Mouse (Mus musculus) mature B cell (primary cell): Measurements from ENCODE around the gene Dennd2a.

Experiments used
- in situ Hi-C: fragments of 300-500 bp; cut with MboI; formaldehyde crosslinking; loops from 2 replicates; pipeline ENCODE4 v1.14.3; 2019

Gene Dennd2a

DNA sequence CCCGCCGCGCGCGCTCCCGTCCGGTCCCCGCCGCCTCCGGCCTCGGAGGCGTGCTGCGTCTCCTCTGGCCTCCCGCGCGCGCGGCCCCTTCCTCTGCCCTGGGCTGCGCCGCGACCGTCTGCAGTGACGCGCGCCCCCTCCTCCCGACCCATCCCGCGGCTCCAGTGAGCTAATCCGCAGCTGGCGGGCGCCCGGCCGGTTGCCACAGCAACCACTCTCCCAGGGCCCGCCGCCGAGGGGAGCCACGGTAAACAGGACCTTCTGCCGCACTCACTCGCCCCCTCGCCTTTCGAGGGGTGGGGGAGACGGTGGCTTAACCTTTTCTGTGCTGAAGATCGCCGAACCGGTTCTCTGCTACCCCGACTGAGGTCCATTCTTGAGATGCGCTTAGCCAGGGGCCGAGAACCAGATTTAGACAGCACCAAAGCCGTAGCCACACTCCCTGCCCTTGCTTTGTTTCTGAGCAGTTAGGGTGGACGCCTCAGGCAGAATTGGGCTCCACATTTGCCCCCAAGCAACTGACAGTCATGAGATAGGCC is at the start of gene Dennd2a:
Dennd2a (minus strand) TSS at position 145 of the 539 bp plus-strand sequence.
- in situ Hi-C loops: no loop called here

GRCm38 (mm10) chr6:39607365-39607764 is 49.7 kb upstream of the Dennd2a start:
- in situ Hi-C loops: no loop called here

DNA sequence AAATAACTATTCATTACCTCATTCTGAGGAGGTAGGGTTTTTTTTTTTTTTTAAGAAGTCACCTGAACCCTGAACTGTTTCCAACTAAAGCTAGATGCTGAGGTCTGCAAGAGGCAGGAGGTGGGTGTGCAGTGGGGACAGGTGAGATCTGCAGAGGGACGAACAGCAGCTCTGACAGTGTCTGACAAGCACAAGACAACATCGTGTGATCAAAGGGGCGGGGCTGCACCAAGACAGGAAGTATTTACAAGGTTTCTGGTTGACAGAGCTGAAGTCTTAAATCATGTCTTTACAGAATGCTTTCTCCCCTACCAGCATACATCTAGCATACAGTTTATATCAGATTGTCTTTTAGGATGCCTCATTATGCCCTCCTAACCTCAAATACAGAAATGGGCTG is 49.2 kb upstream of the Dennd2a start:
- in situ Hi-C loops: no loop called here

DNA sequence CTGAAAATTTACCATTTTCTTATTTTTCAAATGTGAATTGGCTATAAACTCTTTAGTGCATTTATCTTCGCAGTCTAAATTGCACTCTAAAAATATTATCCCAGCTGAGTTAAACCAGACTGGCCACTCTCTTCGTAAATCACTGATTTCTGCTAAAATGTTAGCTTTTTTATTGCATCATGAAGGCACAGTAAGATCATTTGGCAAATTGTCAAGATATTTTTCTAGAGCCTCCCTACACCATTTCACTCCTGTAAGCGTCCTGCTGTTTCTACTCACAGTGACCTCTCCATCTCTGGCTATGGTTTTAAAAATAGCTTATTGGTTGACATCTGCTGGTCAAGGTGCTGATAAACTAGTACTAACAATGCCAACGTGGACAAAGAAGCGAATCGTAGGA is 48.4 kb upstream of the Dennd2a start:
- in situ Hi-C loops: no loop called here

DNA sequence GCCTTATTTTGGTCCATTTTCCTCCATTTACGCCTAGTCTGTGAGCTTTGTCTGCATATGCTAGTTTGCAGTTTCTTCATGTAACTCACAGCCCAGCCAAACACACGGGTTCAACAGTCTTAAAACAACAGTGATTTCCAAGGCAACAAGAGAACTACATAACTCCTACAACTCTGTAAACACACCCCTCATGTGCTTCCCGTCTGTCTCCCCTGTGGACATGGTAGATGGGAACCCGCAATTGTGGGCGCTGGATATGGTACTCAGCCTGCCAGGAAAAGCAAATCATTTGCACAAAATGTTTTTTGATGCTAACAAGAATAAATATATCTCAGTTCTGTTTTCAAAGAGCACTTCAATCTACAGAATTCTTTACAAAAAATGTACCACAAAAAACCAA is 46.9 kb upstream of the Dennd2a start:
- in situ Hi-C loops: no loop called here

DNA sequence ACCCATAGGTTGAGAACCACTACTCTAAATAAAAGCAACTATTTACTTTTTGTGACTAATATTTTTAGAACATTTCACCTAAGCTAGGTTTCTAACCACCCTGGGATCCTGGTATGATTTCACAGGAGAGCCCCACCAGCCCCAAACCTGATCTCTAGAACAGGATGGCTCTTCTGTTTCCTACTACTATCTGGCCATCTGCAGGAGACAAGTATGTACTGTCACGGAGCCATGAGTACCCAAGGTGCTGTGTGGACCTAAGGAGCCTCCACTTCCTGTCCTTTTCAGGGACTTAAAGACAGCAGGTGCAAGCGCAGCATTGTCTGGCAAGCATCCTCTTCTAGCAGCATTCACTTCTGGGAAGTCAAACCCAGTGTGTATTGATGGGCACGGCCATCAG is 44.2 kb upstream of the Dennd2a start:
- in situ Hi-C loops: no loop called here

DNA sequence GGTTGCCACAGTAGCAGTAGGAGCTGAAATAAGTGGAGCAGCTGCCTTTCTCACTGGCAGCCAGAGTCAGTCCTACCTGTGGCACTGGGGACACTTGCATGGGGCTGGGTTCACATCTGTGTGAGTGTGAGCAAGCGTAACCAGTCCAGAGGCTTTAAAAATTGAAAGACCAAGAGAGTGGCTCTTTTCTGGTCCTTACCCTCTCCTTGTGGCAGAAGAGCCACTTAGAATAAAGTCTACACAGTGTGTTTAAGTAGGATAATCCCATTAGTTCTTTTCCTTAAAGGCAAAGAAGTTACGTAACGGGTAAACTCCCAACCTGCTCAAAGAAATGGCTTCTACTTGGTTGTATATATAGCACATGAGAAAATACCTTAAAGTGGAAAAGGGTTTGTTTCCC is 43.2 kb upstream of the Dennd2a start:
- in situ Hi-C loops: no loop called here

- in situ Hi-C loops: no loop called here
These were observed 34.9 kb upstream of the Dennd2a start, which contains the start of gene Ndufb2 for GRCm38 (mm10) chr6:39592401-39593214. Gene Ndufb2, plus strand, starts transcription at chr6:39592574.

- in situ Hi-C loops: no loop called here
These were observed 33.8 kb upstream of the Dennd2a start for GRCm38 (mm10) chr6:39591481-39591880.

- in situ Hi-C loops: no loop called here
These were observed 27.9 kb upstream of the Dennd2a start, which contains the start of gene Gm42420 for GRCm38 (mm10) chr6:39585517-39585916. Gene Gm42420, plus strand, starts transcription at chr6:39585753.

DNA sequence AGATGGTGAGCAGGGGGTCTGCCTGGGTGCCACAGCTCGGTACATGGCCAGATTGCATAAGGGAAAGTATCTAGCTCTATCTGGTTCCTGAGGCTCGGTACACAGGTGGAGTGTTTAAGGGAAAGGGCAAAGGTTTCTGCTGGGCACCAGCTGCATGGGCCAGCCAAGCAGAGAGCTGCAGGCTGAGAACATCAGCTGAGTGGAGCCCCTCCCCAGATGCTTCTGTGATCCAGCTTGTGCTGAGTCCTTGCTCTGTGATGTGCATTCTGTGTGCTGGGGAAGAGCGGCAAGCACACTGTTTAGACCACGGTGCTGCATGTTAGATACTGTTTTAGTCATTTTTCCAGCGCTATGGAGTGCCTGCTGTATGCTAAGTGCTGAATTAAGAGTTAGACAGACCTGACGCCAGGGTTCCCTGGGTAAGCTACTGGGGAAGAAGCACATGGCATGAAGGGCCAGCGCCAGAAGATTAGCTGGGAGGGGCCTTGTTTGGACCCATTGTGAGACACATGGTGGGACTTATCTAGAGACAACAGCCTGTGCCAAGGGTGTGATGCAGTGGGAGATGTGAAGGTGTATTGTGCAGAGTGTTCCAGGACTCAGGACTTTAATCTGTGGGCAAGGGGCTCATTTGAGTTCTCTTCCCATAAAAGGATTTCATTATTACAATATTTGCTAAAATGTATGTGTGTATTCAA is 23.6 kb upstream of the Dennd2a start:
- in situ Hi-C loops: no loop called here

GRCm38 (mm10) chr6:39580558-39580957 is 22.9 kb upstream of the Dennd2a start:
- in situ Hi-C loops: no loop called here

GRCm38 (mm10) chr6:39579552-39579951 is 21.9 kb upstream of the Dennd2a start:
- in situ Hi-C loops: no loop called here

DNA sequence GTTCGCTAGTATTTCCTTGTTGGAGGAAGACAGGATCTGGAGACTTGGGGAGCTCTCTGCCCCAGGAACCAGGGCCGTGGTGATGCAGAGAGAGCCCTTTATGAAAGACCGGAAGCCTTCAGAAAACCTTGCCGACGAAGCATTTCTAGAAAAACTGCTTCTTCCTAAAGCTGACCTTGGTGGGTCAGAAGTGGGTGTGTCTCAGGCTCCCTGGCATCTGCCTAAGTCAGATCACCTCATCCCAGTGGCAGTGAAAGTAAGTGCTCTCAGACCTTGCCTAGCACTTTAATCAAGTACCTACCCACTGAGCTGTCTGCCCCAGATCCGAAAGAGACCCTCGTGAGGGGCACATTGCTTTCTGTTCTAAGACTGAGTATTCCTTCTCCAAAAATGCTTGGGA is 17.3 kb upstream of the Dennd2a start:
- in situ Hi-C loops: no loop called here

DNA sequence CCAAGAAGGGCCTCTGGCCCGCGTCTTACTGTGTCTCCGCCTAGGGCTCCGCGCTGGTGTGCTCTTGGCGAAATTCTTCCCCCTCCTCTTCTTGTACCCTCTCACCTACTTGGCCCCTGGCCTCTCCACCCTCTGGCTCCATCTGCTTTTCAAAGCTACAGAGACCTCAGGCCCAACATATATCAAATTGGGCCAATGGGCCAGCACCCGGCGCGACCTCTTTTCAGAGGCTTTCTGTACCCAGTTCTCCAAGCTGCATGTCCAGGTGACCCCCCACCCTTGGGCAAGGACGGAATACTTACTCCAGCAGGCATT is 16.8 kb upstream of the Dennd2a start:
- in situ Hi-C loops: no loop called here

DNA sequence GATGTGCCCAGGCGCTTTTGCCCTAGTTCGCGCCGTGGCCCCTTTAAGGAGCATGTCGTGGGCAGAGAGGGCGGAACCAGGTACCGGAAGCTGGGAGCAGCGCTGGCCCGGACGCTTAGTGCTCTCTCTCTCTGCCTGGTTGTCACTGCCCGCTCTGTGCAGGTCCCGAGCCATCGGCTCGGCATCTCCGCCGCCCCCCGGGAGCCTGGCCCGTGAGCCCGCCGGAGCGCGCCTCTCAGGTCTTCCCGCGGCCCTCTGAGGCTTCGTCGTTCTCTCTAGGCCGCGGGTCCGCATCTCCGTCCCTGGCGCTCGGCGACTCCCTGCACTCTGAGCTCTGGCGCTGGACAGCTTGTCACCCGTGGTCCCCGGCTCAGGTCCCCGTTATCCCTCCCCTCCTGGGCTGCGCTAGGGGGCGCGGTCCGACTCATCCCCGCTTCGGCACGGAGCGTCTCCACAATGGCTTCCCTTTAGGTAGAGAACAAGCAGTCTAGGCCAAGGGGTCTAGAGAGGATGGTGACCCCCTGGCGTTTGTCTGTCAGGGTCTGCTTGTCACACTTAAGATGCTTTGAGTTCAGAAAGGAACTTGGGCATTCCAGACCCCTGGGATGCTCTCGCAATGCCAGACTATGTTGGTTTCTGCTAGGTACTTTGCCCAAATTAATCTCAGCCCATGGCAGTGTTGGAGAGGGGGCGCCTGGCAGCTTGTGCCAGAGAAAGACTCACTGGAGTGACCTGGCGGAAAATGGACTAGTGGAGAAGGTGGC is 16.3 kb upstream of the Dennd2a start, which contains the start of gene Adck2:
Adck2 (plus strand) TSS at position 83 of the 764 bp plus-strand sequence.
- in situ Hi-C loops: no loop called here

- in situ Hi-C loops: no loop called here
These were observed 12.8 kb upstream of the Dennd2a start for GRCm38 (mm10) chr6:39570426-39570825.

GRCm38 (mm10) chr6:39567528-39567927 is 9.9 kb upstream of the Dennd2a start:
- in situ Hi-C loops: loop anchor here (10.0 kb wide), 1 partner anchor 103 kb away; no protein-coding TSS in a partner anchor

GRCm38 (mm10) chr6:39562166-39563015 is 4.7 kb upstream of the Dennd2a start:
- in situ Hi-C loops: loop anchor here (10.0 kb wide), 1 partner anchor 98 kb away; no protein-coding TSS in a partner anchor

GRCm38 (mm10) chr6:39559276-39559939 is 1.7 kb upstream of the Dennd2a start:
- in situ Hi-C loops: no loop called here
